Mouse (Mus musculus) skeletal muscle tissue, adult 2 months (tissue): ENCODE results near the gene Pou5f1.
"Not testable (repeated sequence)": the region's sequence is repeated elsewhere in the genome, so short reads cannot be mapped to it uniquely, and the experiment has no call there.

Experiments
- DNase-seq: peaks from one replicate; pipeline ENCODE4 v3.0.0-alpha.2; 2012; ENCODE audit warnings: low read depth, low spot score

The Pou5f1 gene

GRCm38 (mm10) chr17:35505776-35506175 lies at the start of gene Pou5f1:
Gene Pou5f1, plus strand, starts transcription at chr17:35506018.
- DNase-seq = no peak

- DNase-seq = not testable (repeated sequence)
Measured at GRCm38 (mm10) chr17:35458247-35458646, 47.6 kb upstream of the Pou5f1 start.

GRCm38 (mm10) chr17:35460513-35461341 lies 45.1 kb upstream of the Pou5f1 start:
- DNase-seq = not testable (repeated sequence)

GRCm38 (mm10) chr17:35465651-35466050 lies 40.2 kb upstream of the Pou5f1 start:
- not testable (repeated sequence) for DNase-seq

- DNase-seq = not testable (repeated sequence)
Measured at GRCm38 (mm10) chr17:35468936-35469335, 36.9 kb upstream of the Pou5f1 start.

- no peak for DNase-seq
Measured at GRCm38 (mm10) chr17:35469842-35470751, 35.7 kb upstream of the Pou5f1 start, which contains the start of gene H2-Q10. Gene H2-Q10, plus strand, starts transcription at chr17:35470089.

- DNase-seq = peak; percentile 7
Measured at GRCm38 (mm10) chr17:35484066-35484465, 21.8 kb upstream of the Pou5f1 start.

GRCm38 (mm10) chr17:35485702-35486101 lies 20.1 kb upstream of the Pou5f1 start:
- no peak for DNase-seq

GRCm38 (mm10) chr17:35486726-35487125 lies 19.1 kb upstream of the Pou5f1 start:
- no peak for DNase-seq

- DNase-seq = no peak
Measured at GRCm38 (mm10) chr17:35488041-35488440, 17.8 kb upstream of the Pou5f1 start.

- no peak for DNase-seq
Measured at GRCm38 (mm10) chr17:35490320-35490719, 15.5 kb upstream of the Pou5f1 start.

GRCm38 (mm10) chr17:35497124-35497523 lies 8.7 kb upstream of the Pou5f1 start:
- DNase-seq = no peak

- DNase-seq = no peak
Measured at GRCm38 (mm10) chr17:35502226-35502625, 3.6 kb upstream of the Pou5f1 start.

GRCm38 (mm10) chr17:35502762-35503161 lies 3.1 kb upstream of the Pou5f1 start:
- DNase-seq = no peak

- no peak for DNase-seq
Measured at GRCm38 (mm10) chr17:35503849-35504248, 2.0 kb upstream of the Pou5f1 start.

- no peak for DNase-seq
Measured at GRCm38 (mm10) chr17:35504628-35505481, 963 bp upstream of the Pou5f1 start.

- no peak for DNase-seq
Measured at GRCm38 (mm10) chr17:35506881-35507280, 1.1 kb downstream of the Pou5f1 start.

GRCm38 (mm10) chr17:35507556-35508260 lies 1.9 kb downstream of the Pou5f1 start:
- DNase-seq = no peak

GRCm38 (mm10) chr17:35508279-35508678 lies 2.5 kb downstream of the Pou5f1 start:
- not testable (repeated sequence) for DNase-seq

- no peak for DNase-seq
Measured at GRCm38 (mm10) chr17:35509284-35509683, 3.5 kb downstream of the Pou5f1 start.
